Mouse (Mus musculus): Measurements from ENCODE around the gene Actrt2. TPM values are rescaled to one million over a fixed set of nuclear protein-coding genes. Genes with fewer than 3 reads are reported as not detected.

The Actrt2 gene
- total RNA-seq, 2 experiments from 2014 or later, result not detected

GRCm38 (mm10) chr4:154683068-154683752 lies 15.5 kb upstream of the Actrt2 start:
- no peak for DNase-seq (ENCODE audit: low spot score in 2 of 2)

- no peak for DNase-seq (ENCODE audit: low spot score in 2 of 2)
These were observed 14.6 kb upstream of the Actrt2 start for GRCm38 (mm10) chr4:154682311-154682710.

GRCm38 (mm10) chr4:154675441-154676000 lies 7.9 kb upstream of the Actrt2 start:
- DNase-seq (ENCODE audit: low spot score in 2 of 2), result no peak

- no peak for DNase-seq (ENCODE audit: low spot score in 2 of 2)
These were observed 7.3 kb upstream of the Actrt2 start for GRCm38 (mm10) chr4:154674966-154675365.

- DNase-seq (ENCODE audit: low spot score in 2 of 2), result peak; percentile 50 to 69
These were observed 6.9 kb upstream of the Actrt2 start for GRCm38 (mm10) chr4:154674541-154674940.

- DNase-seq (ENCODE audit: low spot score in 2 of 2), result no peak
These were observed 6.3 kb upstream of the Actrt2 start for GRCm38 (mm10) chr4:154673986-154674385.

GRCm38 (mm10) chr4:154672027-154672426 lies 4.4 kb upstream of the Actrt2 start:
- no peak for DNase-seq (ENCODE audit: low spot score in 2 of 2)

GRCm38 (mm10) chr4:154671232-154671912 lies 3.7 kb upstream of the Actrt2 start:
- DNase-seq (ENCODE audit: low spot score in 2 of 2), result no peak

GRCm38 (mm10) chr4:154662681-154663215 lies 4.9 kb downstream of the Actrt2 start:
- peak in 1 of 2 experiments; percentile 29 for DNase-seq (ENCODE audit: low spot score in 2 of 2)

- no peak for DNase-seq (ENCODE audit: low spot score in 2 of 2)
These were observed 6.4 kb downstream of the Actrt2 start for GRCm38 (mm10) chr4:154661256-154661655.

- DNase-seq (ENCODE audit: low spot score in 2 of 2), result no peak
These were observed 7.6 kb downstream of the Actrt2 start for GRCm38 (mm10) chr4:154660025-154660424.

- DNase-seq (ENCODE audit: low spot score in 2 of 2), result peak in 1 of 2 experiments; percentile 41
These were observed 12.3 kb downstream of the Actrt2 start for GRCm38 (mm10) chr4:154655134-154655910.

GRCm38 (mm10) chr4:154652494-154652893 lies 15.2 kb downstream of the Actrt2 start:
- no peak for DNase-seq (ENCODE audit: low spot score in 2 of 2)

GRCm38 (mm10) chr4:154649083-154649747 lies 18.5 kb downstream of the Actrt2 start:
- no peak for DNase-seq (ENCODE audit: low spot score in 2 of 2)

GRCm38 (mm10) chr4:154642496-154642895 lies 25.2 kb downstream of the Actrt2 start:
- DNase-seq (ENCODE audit: low spot score in 2 of 2), result no peak

- DNase-seq (ENCODE audit: low spot score in 2 of 2), result no peak
These were observed 26.2 kb downstream of the Actrt2 start for GRCm38 (mm10) chr4:154641296-154642110.

- DNase-seq (ENCODE audit: low spot score in 2 of 2), result no peak
These were observed 27.0 kb downstream of the Actrt2 start for GRCm38 (mm10) chr4:154640443-154641295.

GRCm38 (mm10) chr4:154639591-154640442 lies 27.9 kb downstream of the Actrt2 start:
- DNase-seq (ENCODE audit: low spot score in 2 of 2), result no peak
